Mouse (Mus musculus) neural tube, embryonic 14.5 days (tissue): ENCODE data around the gene Aox1. TPM values are rescaled to one million over a fixed set of nuclear protein-coding genes. Genes with fewer than 3 reads are reported as not detected.

ENCODE experiments used
- ATAC-seq: fragments of 200-750 bp; cut with Nextera tagmentation; 2 replicates; pipeline ENCODE4 v1.8.0; 2017; ENCODE audit warnings: low read depth, mild to moderate bottlenecking, moderate TSS enrichment, moderate library complexity
- H3K27ac ChIP-seq: fragments of 300-500 bp; sonication (generic); 2 replicates; pipeline ENCODE4 v1.5.1; 2014; ENCODE audit warnings: low read depth, mild to moderate bottlenecking, control low read depth, low read length, moderate library complexity, mixed read lengths
- H3K27me3 ChIP-seq: fragments of 300-500 bp; sonication (generic); 2 replicates; pipeline ENCODE4 v1.6.1; 2014; ENCODE audit warnings: low read length; ENCODE audit not compliant: control insufficient read depth, insufficient read depth
- H3K36me3 ChIP-seq: fragments of 300-500 bp; sonication (generic); 2 replicates; pipeline ENCODE4 v1.6.1; 2014; ENCODE audit warnings: low read length, mixed read lengths; ENCODE audit not compliant: control insufficient read depth, insufficient read depth
- H3K4me1 ChIP-seq: fragments of 300-500 bp; sonication (generic); 2 replicates; pipeline ENCODE4 v1.6.1; 2014; ENCODE audit warnings: low read length; ENCODE audit not compliant: control insufficient read depth, insufficient read depth
- H3K4me2 ChIP-seq: fragments of 300-500 bp; sonication (generic); 2 replicates; pipeline ENCODE4 v1.6.1; 2014; ENCODE audit warnings: mild to moderate bottlenecking, low read depth, low read length, control low read depth
- H3K4me3 ChIP-seq: fragments of 300-500 bp; sonication (generic); 2 replicates; pipeline ENCODE4 v1.5.1; 2014; ENCODE audit warnings: low read depth, low read length, control low read depth, mixed read lengths
- H3K9ac ChIP-seq: fragments of 300-500 bp; sonication (generic); replicated peaks from 2 replicates; pipeline ENCODE4 v1.6.1; 2014; ENCODE audit warnings: low read depth, mild to moderate bottlenecking, control low read depth, low read length, mixed read lengths
- H3K9me3 ChIP-seq: fragments of 300-500 bp; sonication (generic); 2 replicates; pipeline ENCODE4 v1.6.1; 2016; ENCODE audit warnings: low read length; ENCODE audit not compliant: control insufficient read depth
- WGBS: fragments of 180-500 bp; shearing (Covaris S2); extraction: QIAGEN DNeasy Blood & Tissue Kit; methylation state at CpG from one replicate; pipeline ENCODE4 v1.1.7; 2014; 5-methylcytosine and 5-hydroxymethylcytosine counted together
- polyA plus RNA-seq: library from polyadenylated mRNA; unstranded; fragments of >200 nt; fragmentation: Nextera tagmentation; extraction: Ambion mirVana; gene quantifications from 2 replicates; pipeline ENCODE4 v1.2.1, GENCODE M21; 2014

Gene Aox1
- polyA plus RNA-seq, 1 experiment from 2014 or later, result 0.08 TPM

DNA sequence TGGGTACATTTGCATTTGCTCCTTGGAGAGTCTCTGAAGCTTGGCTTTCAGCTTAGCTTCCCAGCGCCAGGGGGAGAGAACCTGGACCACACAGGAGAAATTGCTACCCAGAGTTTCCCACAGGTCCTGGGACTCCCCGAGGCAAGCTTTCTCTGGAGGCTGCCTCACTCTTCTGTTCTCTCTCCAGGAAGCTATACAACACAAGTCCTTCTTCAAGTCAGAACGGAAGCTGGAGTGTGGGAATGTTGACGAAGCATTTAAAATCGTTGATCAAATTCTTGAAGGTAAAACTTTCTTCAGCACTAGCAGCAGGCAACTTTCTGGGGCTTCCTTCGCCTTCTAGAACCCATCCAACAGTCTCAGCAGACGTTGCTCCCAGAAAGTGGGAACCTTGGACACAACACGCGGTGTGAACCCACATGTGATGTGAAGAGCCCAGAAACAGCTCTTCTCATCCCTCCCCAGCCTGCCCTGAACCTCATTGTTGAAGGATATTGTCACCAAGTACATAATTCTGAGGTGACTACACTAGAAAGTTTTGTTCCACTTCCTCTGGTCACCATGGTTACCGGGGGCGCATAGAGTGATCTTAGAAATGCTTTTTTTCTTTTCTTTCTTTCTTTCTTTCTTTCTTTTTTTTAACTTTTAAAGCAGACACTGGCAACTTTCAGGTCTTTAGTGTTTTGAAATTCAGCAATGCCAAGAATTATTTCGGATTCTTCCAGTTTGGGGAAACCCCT is 43.4 kb downstream of the Aox1 start:
- no peaks in the 10 kb centered on the region for H3K4me1 ChIP-seq
- H3K9me3 ChIP-seq, result no peaks in the 10 kb centered on the region
- H3K27ac ChIP-seq, result no peak overlapping the region
- no peaks in the 10 kb centered on the region for H3K36me3 ChIP-seq
- no peak overlapping the region for H3K4me3 ChIP-seq
- H3K9ac ChIP-seq, result no peak overlapping the region
- 72% methylated on average over 12 of the region's 12 CpGs for WGBS
- H3K27me3 ChIP-seq, result no peaks in the 10 kb centered on the region
- H3K4me2 ChIP-seq, result no peak overlapping the region
- no peak for ATAC-seq

DNA sequence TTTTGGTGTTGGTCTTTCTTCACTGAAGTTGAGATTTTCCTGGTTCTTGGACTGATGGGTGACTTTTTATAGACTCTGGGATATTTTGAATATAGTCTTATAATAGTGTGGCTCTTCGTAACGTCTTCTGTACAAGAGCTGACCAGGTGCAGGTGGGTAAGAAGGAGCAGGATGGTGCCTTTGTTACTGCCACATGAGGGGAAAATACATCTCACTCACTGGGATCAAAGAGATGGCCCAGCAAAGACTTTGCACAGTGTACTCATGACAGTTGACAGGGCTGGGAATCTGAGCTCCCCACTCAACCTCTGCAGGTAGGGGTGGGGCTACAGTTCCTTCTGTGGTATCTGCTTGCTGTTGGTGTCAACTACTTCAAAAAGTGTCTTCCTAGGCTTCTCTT is 44.5 kb downstream of the Aox1 start:
- Histone ChIP-seq H3K9me3 (no peaks in the 10 kb centered on the region), H3K27ac (no peak overlapping the region), H3K4me3 (no peak overlapping the region), H3K36me3 (no peaks in the 10 kb centered on the region), H3K9ac (no peak overlapping the region), H3K27me3 (no peaks in the 10 kb centered on the region), H3K4me2 (no peak overlapping the region), H3K4me1 (no peaks in the 10 kb centered on the region)
- WGBS, result 99% methylated on average over 2 of the region's 2 CpGs
- ATAC-seq, result no peak

GRCm38 (mm10) chr1:58077882-58078281 is 48.2 kb downstream of the Aox1 start:
- no peak overlapping the region for H3K4me3 ChIP-seq
- H3K27me3 ChIP-seq, result no peaks in the 10 kb centered on the region
- no peak overlapping the region for H3K9ac ChIP-seq
- H3K9me3 ChIP-seq, result no peaks in the 10 kb centered on the region
- no peak overlapping the region for H3K27ac ChIP-seq
- H3K4me2 ChIP-seq, result no peak overlapping the region
- no peak for ATAC-seq
- H3K36me3 ChIP-seq, result no peaks in the 10 kb centered on the region
- H3K4me1 ChIP-seq, result no peaks in the 10 kb centered on the region

GRCm38 (mm10) chr1:58078390-58078789 is 48.7 kb downstream of the Aox1 start:
- Histone ChIP-seq H3K4me3 (no peak overlapping the region), H3K4me2 (no peak overlapping the region), H3K4me1 (no peaks in the 10 kb centered on the region), H3K27ac (no peak overlapping the region), H3K36me3 (no peaks in the 10 kb centered on the region), H3K9me3 (no peaks in the 10 kb centered on the region), H3K9ac (no peak overlapping the region), H3K27me3 (no peaks in the 10 kb centered on the region)
- WGBS, result 92% methylated on average over 7 of the region's 7 CpGs
- ATAC-seq, result no peak

DNA sequence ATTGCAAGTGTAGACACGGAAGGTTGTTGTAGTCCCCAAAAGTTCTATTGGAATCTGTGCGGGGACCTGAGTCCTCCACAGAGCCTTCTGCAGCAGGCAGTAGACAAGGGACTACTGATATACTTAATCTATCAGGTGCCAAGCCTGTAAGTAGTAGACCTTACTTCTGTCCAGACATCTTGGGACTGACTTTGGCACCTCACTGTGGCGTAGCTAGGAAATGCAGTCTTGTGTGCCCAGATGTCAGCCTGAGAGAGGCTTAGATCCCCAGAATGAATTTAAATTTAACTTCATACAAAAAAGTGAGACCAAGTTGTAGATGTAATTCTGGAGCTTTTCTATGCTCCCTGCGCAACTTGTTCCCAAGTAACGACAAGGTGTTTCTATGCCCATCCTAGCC is 50.0 kb downstream of the Aox1 start:
- no peak overlapping the region for H3K9ac ChIP-seq
- no peak overlapping the region for H3K4me2 ChIP-seq
- H3K36me3 ChIP-seq, result no peaks in the 10 kb centered on the region
- no peaks in the 10 kb centered on the region for H3K4me1 ChIP-seq
- H3K9me3 ChIP-seq, result no peaks in the 10 kb centered on the region
- H3K4me3 ChIP-seq, result no peak overlapping the region
- no peak overlapping the region for H3K27ac ChIP-seq
- WGBS, result 92% methylated on average over 5 of the region's 5 CpGs
- no peaks in the 10 kb centered on the region for H3K27me3 ChIP-seq
- ATAC-seq, result no peak

DNA sequence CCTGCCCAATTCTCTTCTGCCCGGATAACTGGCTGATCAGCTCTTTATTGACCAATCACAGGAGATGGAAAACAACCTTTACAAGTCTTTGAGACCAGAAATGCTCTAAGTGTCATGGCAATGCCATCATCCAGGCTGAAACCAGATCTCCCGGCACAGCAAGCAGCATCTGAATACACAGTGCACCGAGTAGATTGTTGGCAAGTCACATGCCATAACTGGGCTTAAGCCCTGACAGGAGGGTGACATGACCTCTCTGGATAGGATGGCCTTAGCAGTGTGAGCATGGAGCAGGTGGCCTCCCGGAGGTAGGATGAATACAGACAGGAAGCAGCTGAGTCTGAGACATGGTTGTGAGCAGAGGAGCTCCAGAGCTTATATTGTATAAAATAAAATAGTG is 50.7 kb downstream of the Aox1 start:
- H3K27ac ChIP-seq, result no peak overlapping the region
- H3K9me3 ChIP-seq, result no peaks in the 10 kb centered on the region
- H3K4me1 ChIP-seq, result no peaks in the 10 kb centered on the region
- no peak for ATAC-seq
- H3K4me3 ChIP-seq, result no peak overlapping the region
- H3K27me3 ChIP-seq, result no peaks in the 10 kb centered on the region
- no peaks in the 10 kb centered on the region for H3K36me3 ChIP-seq
- no peak overlapping the region for H3K4me2 ChIP-seq
- no peak overlapping the region for H3K9ac ChIP-seq
- 89% methylated on average over 4 of the region's 4 CpGs for WGBS

DNA sequence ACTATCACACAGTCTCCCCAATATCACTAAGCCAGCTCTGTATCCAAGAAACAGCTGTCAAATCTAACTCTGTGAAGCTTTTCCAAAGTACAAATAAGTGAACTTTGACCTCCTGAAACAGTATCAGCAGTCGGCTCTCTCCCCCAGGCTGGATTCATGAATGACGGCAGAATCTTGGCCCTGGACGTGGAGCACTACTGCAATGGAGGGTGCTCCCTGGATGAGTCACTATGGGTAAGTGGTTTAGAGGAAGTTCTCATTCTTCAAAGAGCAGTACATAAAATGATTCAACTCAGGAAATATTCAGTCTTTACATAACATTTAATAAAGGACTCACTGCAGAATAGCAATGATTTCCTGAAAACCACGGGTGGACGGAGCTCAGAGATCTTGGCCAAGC is 51.6 kb downstream of the Aox1 start:
- WGBS, result 90% methylated on average over 5 of the region's 5 CpGs
- no peaks in the 10 kb centered on the region for H3K27me3 ChIP-seq
- H3K4me1 ChIP-seq, result no peaks in the 10 kb centered on the region
- ATAC-seq, result no peak
- H3K4me2 ChIP-seq, result no peak overlapping the region
- no peak overlapping the region for H3K9ac ChIP-seq
- no peak overlapping the region for H3K27ac ChIP-seq
- no peaks in the 10 kb centered on the region for H3K36me3 ChIP-seq
- no peaks in the 10 kb centered on the region for H3K9me3 ChIP-seq
- H3K4me3 ChIP-seq, result no peak overlapping the region

DNA sequence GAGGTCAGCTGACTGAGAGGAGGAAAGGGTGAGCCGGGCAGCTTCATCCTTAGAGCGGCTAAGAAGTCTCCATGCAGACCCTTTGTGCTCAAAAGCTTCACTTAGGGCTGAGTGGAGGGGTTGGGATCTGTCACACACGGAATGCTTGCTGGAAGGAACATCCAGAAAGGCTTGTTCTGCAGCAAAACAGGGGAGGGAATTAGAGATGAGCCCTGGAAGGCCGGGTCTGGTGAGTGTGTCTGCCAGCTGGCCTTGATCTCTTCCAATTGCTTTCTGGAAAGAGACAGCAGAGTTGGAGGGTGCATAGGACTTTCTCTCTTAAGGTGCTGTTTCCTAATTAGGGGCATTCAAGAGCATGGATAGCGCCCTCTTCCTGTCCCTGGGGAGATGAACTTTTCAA is 59.6 kb downstream of the Aox1 start:
- H3K4me2 ChIP-seq, result no peak overlapping the region
- ATAC-seq, result no peak
- no peak overlapping the region for H3K4me3 ChIP-seq
- no peaks in the 10 kb centered on the region for H3K27me3 ChIP-seq
- no peaks in the 10 kb centered on the region for H3K9me3 ChIP-seq
- H3K4me1 ChIP-seq, result no peaks in the 10 kb centered on the region
- no peak overlapping the region for H3K27ac ChIP-seq
- 68% methylated on average over 5 of the region's 5 CpGs for WGBS
- H3K36me3 ChIP-seq, result no peaks in the 10 kb centered on the region
- no peak overlapping the region for H3K9ac ChIP-seq

DNA sequence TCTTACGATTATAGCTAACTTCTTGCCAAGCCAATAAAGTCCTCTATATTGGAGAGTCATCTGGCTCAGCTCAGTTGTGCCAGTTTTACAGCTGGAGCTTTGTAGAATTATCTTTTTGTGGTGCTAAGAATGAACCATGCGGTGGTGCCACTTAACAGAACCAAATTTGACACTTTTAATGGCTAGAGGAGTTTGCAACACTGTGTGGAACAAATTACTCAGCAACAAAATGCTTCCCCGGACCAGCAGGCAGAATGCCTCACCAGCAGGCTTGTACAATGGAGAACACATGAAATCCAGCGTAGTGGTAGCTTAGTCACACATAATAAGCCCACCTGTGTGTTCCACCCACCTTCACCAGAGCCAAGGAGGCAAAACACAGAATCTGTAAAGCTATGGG is 60.5 kb downstream of the Aox1 start:
- Histone ChIP-seq H3K27me3 (no peaks in the 10 kb centered on the region), H3K4me1 (no peaks in the 10 kb centered on the region), H3K4me3 (no peak overlapping the region), H3K9me3 (no peaks in the 10 kb centered on the region), H3K9ac (no peak overlapping the region), H3K36me3 (no peaks in the 10 kb centered on the region), H3K4me2 (no peak overlapping the region), H3K27ac (no peak overlapping the region)
- 70% methylated on average over 4 of the region's 4 CpGs for WGBS
- no peak for ATAC-seq
